In genomic region chr2:118902051-118903025, GRCm38 (mm10) we compare ENCODE assay signal across 8 mouse cellular contexts. TPM values are rescaled to one million over a fixed set of nuclear protein-coding genes. Genes with fewer than 3 reads are reported as not detected.
DNase-seq lines count a peak whose midpoint lies in the region; ATAC-seq and TF ChIP-seq lines count a peak whose summit lies in the region.

No protein-coding gene starts in this region.

- H3K4me2 ChIP-seq in forebrain, embryonic 16.5 days (ENCODE audit: low read length): peak overlapping the region; percentile 68
- peak overlapping the region; percentile 99 for H3K4me2 ChIP-seq in hindbrain, embryonic 16.5 days (ENCODE audit: low read length)
- H3K4me2 ChIP-seq in liver, embryonic 12.5 days: peak overlapping the region; percentile 100

- peaks cover 43% of the 10 kb centered on the region for H3K4me1 ChIP-seq in forebrain, embryonic 16.5 days (replicated peaks; ENCODE audit: control insufficient read depth, insufficient read depth, low read length)
- H3K4me1 ChIP-seq in hindbrain, embryonic 16.5 days (ENCODE audit: control insufficient read depth, insufficient read depth, low read depth, low read length): peaks cover 41% of the 10 kb centered on the region
- H3K4me1 ChIP-seq in liver, embryonic 12.5 days: peaks cover 83% of the 10 kb centered on the region

- H3K27me3 ChIP-seq in forebrain, embryonic 16.5 days (replicated peaks; ENCODE audit: control insufficient read depth, insufficient read depth, low read length): peaks cover 31% of the 10 kb centered on the region
- H3K27me3 ChIP-seq in hindbrain, embryonic 16.5 days (replicated peaks; ENCODE audit: control insufficient read depth, insufficient read depth, low read length): peaks cover 22% of the 10 kb centered on the region
- H3K27me3 ChIP-seq in liver, embryonic 12.5 days (replicated peaks): peaks cover 37% of the 10 kb centered on the region

- peak overlapping the region; percentile 82 for H3K9ac ChIP-seq in forebrain, embryonic 16.5 days (replicated peaks; ENCODE audit: low read depth, low read length)
- H3K9ac ChIP-seq in hindbrain, embryonic 16.5 days (ENCODE audit: low read depth, low read length): peak overlapping the region; percentile 93
- H3K9ac ChIP-seq in liver, embryonic 12.5 days: peak overlapping the region; percentile 97

- peak; percentile 22 to 29 for DNase-seq in layer of hippocampus, postnatal 25 days (ENCODE audit: extremely low spot score in 1 of 2, low spot score in 1 of 2)
- DNase-seq in layer of hippocampus, adult 18-20 months (ENCODE audit: low spot score in 2 of 2): no peak
- DNase-seq in brain, embryonic 14.5 days (ENCODE audit: low read depth): peak; percentile 62
- DNase-seq in naive thymus-derived CD4-positive, alpha-beta T cell, adult 2 months (ENCODE audit: low read depth): peak; percentile 42
- peak; percentile 22 to 34 for DNase-seq in thymus, postnatal 10 days (ENCODE audit: low spot score in 2 of 2)

- WGBS in forebrain, embryonic 16.5 days: under 1% methylated on average over 79 of the region's 106 CpGs
- WGBS in hindbrain, embryonic 16.5 days: under 1% methylated on average over 68 of the region's 106 CpGs
- under 1% methylated on average over 91 of the region's 106 CpGs for WGBS in liver, embryonic 12.5 days (ENCODE audit: insufficient replicate concordance)

- H3K4me3 ChIP-seq in forebrain, embryonic 16.5 days (replicated peaks; ENCODE audit: low read length): peak overlapping the region; percentile 88
- peak overlapping the region; percentile 97 for H3K4me3 ChIP-seq in hindbrain, embryonic 16.5 days (ENCODE audit: low read length)
- peak overlapping the region; percentile 92 for H3K4me3 ChIP-seq in liver, embryonic 12.5 days

- ATAC-seq in forebrain, embryonic 16.5 days: peak; percentile 8
- ATAC-seq in hindbrain, embryonic 16.5 days: peak; percentile 15
- peak; percentile 23 for ATAC-seq in liver, embryonic 12.5 days

- TF ChIP-seq POLR2A in brain, embryonic 14.5 days (IDR thresholded peaks at IDR 0.05; ENCODE audit: borderline replicate concordance, extremely low read depth, insufficient read depth, insufficient read length, poor library complexity, severe bottlenecking): no peak

- H3K9me3 ChIP-seq in forebrain, embryonic 16.5 days (ENCODE audit: control insufficient read depth, low read length): no peaks in the 10 kb centered on the region
- H3K9me3 ChIP-seq in hindbrain, embryonic 16.5 days (ENCODE audit: control insufficient read depth, low read length): no peaks in the 10 kb centered on the region
- no peaks in the 10 kb centered on the region for H3K9me3 ChIP-seq in liver, embryonic 12.5 days (replicated peaks)

- H3K36me3 ChIP-seq in forebrain, embryonic 16.5 days (ENCODE audit: control insufficient read depth, insufficient read depth): no peaks in the 10 kb centered on the region
- no peaks in the 10 kb centered on the region for H3K36me3 ChIP-seq in hindbrain, embryonic 16.5 days (ENCODE audit: control insufficient read depth, insufficient read depth, low read length)
- H3K36me3 ChIP-seq in liver, embryonic 12.5 days: no peaks in the 10 kb centered on the region

- TF ChIP-seq CTCF in brain, embryonic 14.5 days (IDR thresholded peaks at IDR 0.05; ENCODE audit: borderline replicate concordance, extremely low read depth, insufficient read depth, insufficient read length): no peak; the same call in 1 of the 2 replicates

- H3K27ac ChIP-seq in forebrain, embryonic 16.5 days (ENCODE audit: low read length): peak overlapping the region; percentile 70
- peak overlapping the region; percentile 88 for H3K27ac ChIP-seq in hindbrain, embryonic 16.5 days (ENCODE audit: low read depth, low read length)
- H3K27ac ChIP-seq in liver, embryonic 12.5 days: peak overlapping the region; percentile 92

RNA-seq across cellular contexts. Expression of gene Bahd1, which starts 2.2 kb away (rescaled TPM):
- 10 to 100 TPM; 45.6 to 52.9 TPM for total RNA-seq in layer of hippocampus, postnatal 25 days (2021)
- 10 to 100 TPM; 65.2 to 68.1 TPM for total RNA-seq in layer of hippocampus, adult 18-20 months (2021)
- polyA plus RNA-seq in brain, embryonic 14.5 days (2012; rRNA removed): 21.8 and 25.7 TPM in 2 replicates
- polyA plus RNA-seq in forebrain, embryonic 16.5 days (2015; fragmentation: Nextera tagmentation; extraction: Ambion mirVana): 5.7 and 6.5 TPM in 2 replicates
- 6.2 and 6.5 TPM in 2 replicates for polyA plus RNA-seq in hindbrain, embryonic 16.5 days (2015; fragmentation: Nextera tagmentation; extraction: Ambion mirVana)
- 5.1 and 5.6 TPM in 2 replicates for polyA plus RNA-seq in liver, embryonic 12.5 days (2016; fragmentation: Nextera tagmentation; extraction: Ambion mirVana)

RNA-seq across cellular contexts. Expression of gene Chst14, which starts 24.0 kb away (rescaled TPM):
- total RNA-seq in layer of hippocampus, postnatal 25 days (2021): 1 to 10 TPM; 3.0 to 3.2 TPM
- 1 to 10 TPM; 3.2 to 3.3 TPM for total RNA-seq in layer of hippocampus, adult 18-20 months (2021)
- polyA plus RNA-seq in brain, embryonic 14.5 days (2012; rRNA removed): 8.4 and 10.7 TPM in 2 replicates
- 5.4 and 6.1 TPM in 2 replicates for polyA plus RNA-seq in forebrain, embryonic 16.5 days (2015; fragmentation: Nextera tagmentation; extraction: Ambion mirVana)
- polyA plus RNA-seq in hindbrain, embryonic 16.5 days (2015; fragmentation: Nextera tagmentation; extraction: Ambion mirVana): 5.3 and 7.3 TPM in 2 replicates
- 8.8 and 9.5 TPM in 2 replicates for polyA plus RNA-seq in liver, embryonic 12.5 days (2016; fragmentation: Nextera tagmentation; extraction: Ambion mirVana)

RNA-seq across cellular contexts. Expression of gene Ivd, which starts 40.6 kb away (rescaled TPM):
- total RNA-seq in layer of hippocampus, postnatal 25 days (2021): 100 to 1,000 TPM in 1 of 2 experiments, 10 to 100 TPM in 1; 85.9 to 101 TPM
- total RNA-seq in layer of hippocampus, adult 18-20 months (2021): 100 to 1,000 TPM in 1 of 2 experiments, 10 to 100 TPM in 1; 94.5 to 101 TPM
- polyA plus RNA-seq in brain, embryonic 14.5 days (2012; rRNA removed): 57.5 and 60.2 TPM in 2 replicates
- polyA plus RNA-seq in forebrain, embryonic 16.5 days (2015; fragmentation: Nextera tagmentation; extraction: Ambion mirVana): 45.2 and 50.4 TPM in 2 replicates
- polyA plus RNA-seq in hindbrain, embryonic 16.5 days (2015; fragmentation: Nextera tagmentation; extraction: Ambion mirVana): 52.2 and 56.1 TPM in 2 replicates
- polyA plus RNA-seq in liver, embryonic 12.5 days (2016; fragmentation: Nextera tagmentation; extraction: Ambion mirVana): 27.9 and 30.8 TPM in 2 replicates

Comparison
In these comparisons a context has a peak if more than half of its experiments do, and no peak if none do; other contexts are left out.
1. DNase-seq: peak in layer of hippocampus, postnatal 25 days (2 of 2), brain, embryonic 14.5 days (single experiment), naive thymus-derived CD4-positive, alpha-beta T cell, adult 2 months (single experiment) and thymus, postnatal 10 days (2 of 2); none in layer of hippocampus, adult 18-20 months (0 of 2).
2. Peak in every context shown above with its lines, with median percentiles within 50 percentile points of each other: ATAC-seq, H3K27ac ChIP-seq, H3K4me2 ChIP-seq, H3K4me3 ChIP-seq and H3K9ac ChIP-seq.